23 mouse cellular contexts compared by ENCODE assay signal in the genomic region with DNA sequence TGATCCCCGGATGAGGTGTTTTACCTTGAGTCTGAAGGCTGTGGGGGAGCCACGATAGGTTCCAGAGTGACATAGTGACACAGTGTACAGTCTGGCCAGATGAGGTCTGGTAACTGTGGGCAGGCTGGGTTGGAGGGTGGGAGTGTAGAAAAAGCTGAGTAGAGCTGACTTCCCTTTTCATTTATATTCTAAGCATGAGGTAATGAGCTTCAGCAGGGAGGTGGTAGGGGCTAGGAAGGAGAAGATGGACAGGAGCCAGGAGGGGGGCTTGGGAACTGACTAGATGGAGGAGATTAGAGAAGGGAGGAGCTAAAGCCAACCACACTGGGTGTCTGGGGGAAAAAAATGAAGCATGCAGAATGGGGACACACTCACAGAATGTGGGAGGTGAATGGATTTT. TPM values are rescaled to one million over a fixed set of nuclear protein-coding genes. Genes with fewer than 3 reads are reported as not detected.
DNase-seq lines count a peak whose midpoint lies in the region; ATAC-seq and TF ChIP-seq lines count a peak whose summit lies in the region.
"Had no signal": no experiment of that assay in that cellular context is flagged by ENCODE, and none has a peak within 500 bp of the region (broad histone marks: within the 10 kb centered on the region; RNA-seq: fewer than 3 reads in every experiment).

No protein-coding gene starts in this region.

- TF ChIP-seq RAD21 in MEL (IDR thresholded peaks at IDR 0.05; ENCODE audit: low read depth, low read length) = no peak

- peak; percentile 29 for ATAC-seq in frontal cortex, adult (ENCODE audit: low TSS enrichment)
- peak; percentile 27 for ATAC-seq in forebrain, embryonic 16.5 days
- peak; percentile 9 for ATAC-seq in megakaryocyte-erythroid progenitor cell, adult 5-6 weeks (replicated peaks; ENCODE audit: low FRiP score, low TSS enrichment, poor library complexity, severe bottlenecking)
- no peak for ATAC-seq in intestine, embryonic 16.5 days
- no peak for ATAC-seq in hindbrain, embryonic 14.5 days (ENCODE audit: low FRiP score)
- ATAC-seq: midbrain, embryonic 13.5 days had no signal

- DNase-seq in frontal cortex, postnatal 25 days (ENCODE audit: low spot score in 2 of 2) = no peak
- DNase-seq in MEL (ENCODE audit: low read depth, low spot score) = peak; percentile 79
- DNase-seq in hindbrain, embryonic 14.5 days (ENCODE audit: low spot score) = no peak
- DNase-seq: cerebellum, adult 2 months had no signal

- no peak for TF ChIP-seq CTCF in MEL (IDR thresholded peaks at IDR 0.05 in 2 of 3, conservative IDR thresholded peaks at IDR 0.05 in 1 of 3; ENCODE audit: control insufficient read depth in 1 of 3, insufficient read depth in 1 of 3, low read depth in 2 of 3, low read length in 3 of 3, poor library complexity in 1 of 3, severe bottlenecking in 1 of 3)

- no peaks in the 10 kb centered on the region for H3K79me2 ChIP-seq in MEL (ENCODE audit: control insufficient read depth, insufficient read depth, low read length, poor library complexity)

- no peak for TF ChIP-seq POLR2A in MEL (IDR thresholded peaks at IDR 0.05; ENCODE audit: control insufficient read depth in 1 of 2, insufficient read depth in 1 of 2, low read depth in 1 of 2, low read length in 2 of 2, poor library complexity in 1 of 2)

- peaks cover 16 to 39% of the 10 kb centered on the region in 2 experiments for H3K4me1 ChIP-seq in MEL (ENCODE audit: control insufficient read depth in 1 of 2, insufficient read depth in 2 of 2, low read length in 2 of 2)
- H3K4me1 ChIP-seq in forebrain, embryonic 16.5 days (replicated peaks; ENCODE audit: control insufficient read depth, insufficient read depth, low read length) = peaks cover 28% of the 10 kb centered on the region
- H3K4me1 ChIP-seq in intestine, embryonic 16.5 days (ENCODE audit: control insufficient read depth, insufficient read depth, low read length) = peaks cover 20% of the 10 kb centered on the region
- peaks cover 9% of the 10 kb centered on the region for H3K4me1 ChIP-seq in hindbrain, embryonic 14.5 days (replicated peaks; ENCODE audit: control insufficient read depth, insufficient read depth, low read length)

- peak overlapping the region; percentile 47 for H3K9ac ChIP-seq in MEL (ENCODE audit: control insufficient read depth, low read depth, low read length, poor library complexity, severe bottlenecking)
- H3K9ac ChIP-seq in forebrain, embryonic 16.5 days (replicated peaks; ENCODE audit: low read depth, low read length) = no peak overlapping the region
- no peak overlapping the region for H3K9ac ChIP-seq in intestine, embryonic 16.5 days (ENCODE audit: low read depth, low read length)
- no peak overlapping the region for H3K9ac ChIP-seq in hindbrain, embryonic 14.5 days
- H3K9ac ChIP-seq: hindbrain, embryonic 15.5 days; limb, embryonic 13.5 days; liver, embryonic 12.5 days; midbrain, embryonic 13.5 days; stomach, embryonic 15.5 days had no signal

- H3K4me3 ChIP-seq in MEL (ENCODE audit: control insufficient read depth in 1 of 2, insufficient read depth in 1 of 2, low read depth in 2 of 2, low read length in 2 of 2) = peak overlapping the region; percentile 11 to 40; a peak in 3 of 4 replicates
- H3K4me3 ChIP-seq in forebrain, embryonic 16.5 days (replicated peaks; ENCODE audit: low read length) = no peak overlapping the region
- H3K4me3 ChIP-seq in intestine, embryonic 16.5 days (ENCODE audit: low read length) = no peak overlapping the region
- no peak overlapping the region for H3K4me3 ChIP-seq in hindbrain, embryonic 14.5 days (replicated peaks; ENCODE audit: low read length)
- H3K4me3 ChIP-seq: heart, adult 2 months; hindbrain, embryonic 15.5 days; limb, embryonic 13.5 days; liver, embryonic 12.5 days; midbrain, embryonic 13.5 days; stomach, embryonic 15.5 days had no signal

- WGBS in forebrain, embryonic 16.5 days = 53% methylated on average over 2 of the region's 2 CpGs
- 60% methylated on average over 2 of the region's 2 CpGs for WGBS in intestine, embryonic 16.5 days
- 64% methylated on average over 2 of the region's 2 CpGs for WGBS in hindbrain, embryonic 14.5 days

- TF ChIP-seq EP300 in MEL (IDR thresholded peaks at IDR 0.05; ENCODE audit: low read depth in 1 of 2, low read length in 2 of 2) = no peak; a peak in 1 of 4 replicates

- no peak overlapping the region for H3K4me2 ChIP-seq in forebrain, embryonic 16.5 days (ENCODE audit: low read length)
- no peak overlapping the region for H3K4me2 ChIP-seq in intestine, embryonic 16.5 days (ENCODE audit: low read depth, low read length)
- no peak overlapping the region for H3K4me2 ChIP-seq in hindbrain, embryonic 14.5 days (replicated peaks)
- H3K4me2 ChIP-seq: hindbrain, embryonic 15.5 days; limb, embryonic 13.5 days; liver, embryonic 12.5 days; midbrain, embryonic 13.5 days; stomach, embryonic 15.5 days had no signal

- H3K36me3 ChIP-seq in MEL (ENCODE audit: control insufficient read depth in 1 of 2, insufficient read depth in 2 of 2, low read length in 2 of 2) = peaks cover 0 to 25% of the 10 kb centered on the region in 2 experiments; a peak in 2 of 4 replicates
- H3K36me3 ChIP-seq in forebrain, embryonic 16.5 days (ENCODE audit: control insufficient read depth, insufficient read depth) = no peaks in the 10 kb centered on the region
- H3K36me3 ChIP-seq in intestine, embryonic 16.5 days (ENCODE audit: control insufficient read depth, insufficient read depth, low read length) = no peaks in the 10 kb centered on the region
- H3K36me3 ChIP-seq in hindbrain, embryonic 14.5 days (replicated peaks; ENCODE audit: control insufficient read depth, insufficient read depth) = no peaks in the 10 kb centered on the region; the same call in 1 of the 2 replicates
- H3K36me3 ChIP-seq: G1E; hindbrain, embryonic 15.5 days; limb, embryonic 13.5 days; midbrain, embryonic 13.5 days; stomach, embryonic 15.5 days had no signal

- H3K9me3 ChIP-seq in MEL (replicated peaks; ENCODE audit: insufficient read depth, low read length) = no peaks in the 10 kb centered on the region
- H3K9me3 ChIP-seq in forebrain, embryonic 16.5 days (ENCODE audit: control insufficient read depth, low read length) = no peaks in the 10 kb centered on the region
- H3K9me3 ChIP-seq in intestine, embryonic 16.5 days (ENCODE audit: control insufficient read depth, low read length) = no peaks in the 10 kb centered on the region
- H3K9me3 ChIP-seq in hindbrain, embryonic 14.5 days (ENCODE audit: control insufficient read depth, low read length) = no peaks in the 10 kb centered on the region
- H3K9me3 ChIP-seq: hindbrain, embryonic 15.5 days; limb, embryonic 13.5 days; liver, embryonic 12.5 days; midbrain, embryonic 13.5 days; stomach, embryonic 15.5 days had no signal

- H3K27me3 ChIP-seq in MEL (ENCODE audit: control insufficient read depth in 1 of 2, insufficient read depth in 2 of 2, low read length in 2 of 2) = no peaks in the 10 kb centered on the region
- peaks cover 23% of the 10 kb centered on the region for H3K27me3 ChIP-seq in forebrain, embryonic 16.5 days (replicated peaks; ENCODE audit: control insufficient read depth, insufficient read depth, low read length)
- H3K27me3 ChIP-seq in intestine, embryonic 16.5 days (replicated peaks; ENCODE audit: control insufficient read depth, insufficient read depth, low read length) = peaks cover 64% of the 10 kb centered on the region
- H3K27me3 ChIP-seq in hindbrain, embryonic 14.5 days (ENCODE audit: control insufficient read depth, insufficient read depth, low read length) = peaks cover 78% of the 10 kb centered on the region

- peak overlapping the region; percentile 93 for H3K27ac ChIP-seq in MEL (ENCODE audit: control insufficient read depth, low read depth, low read length)
- no peak overlapping the region; the same call in 1 of the 2 replicates for H3K27ac ChIP-seq in forebrain, embryonic 16.5 days (ENCODE audit: low read length)
- no peak overlapping the region for H3K27ac ChIP-seq in intestine, embryonic 16.5 days (ENCODE audit: low read length)
- H3K27ac ChIP-seq in hindbrain, embryonic 14.5 days = no peak overlapping the region
- H3K27ac ChIP-seq: heart, adult 2 months; hindbrain, embryonic 15.5 days; limb, embryonic 13.5 days; liver, embryonic 12.5 days; midbrain, embryonic 13.5 days; stomach, embryonic 15.5 days had no signal

RNA-seq across cellular contexts. Expression of gene Rtn4rl2, which starts 17.5 kb away (rescaled TPM):
- total RNA-seq in MEL (2012; rRNA removed) = 0.12 TPM in 1 of 2 replicates, not detected in the other
- 1 to 10 TPM in 1 of 2 experiments, not detected in 1; 1.1 TPM for polyA plus RNA-seq in MEL (2012; ENCODE audit: insufficient read depth in 1 of 2, insufficient read length in 2 of 2, low read depth in 1 of 2, low replicate concordance in 2 of 2, missing spikeins in 1 of 2)
- 9.8 and 11.4 TPM in 2 replicates for polyA plus RNA-seq in forebrain, embryonic 16.5 days (2015; fragmentation: Nextera tagmentation; extraction: Ambion mirVana)
- not detected in 2 replicates for total RNA-seq in megakaryocyte-erythroid progenitor cell, adult 5-6 weeks (2014; fragmentation: Nextera tagmentation)
- not detected in 2 replicates for total RNA-seq in megakaryocyte-erythroid progenitor cell, adult 5-6 weeks (2017)
- 0.57 and 0.61 TPM in 2 replicates for polyA plus RNA-seq in intestine, embryonic 16.5 days (2015; fragmentation: Nextera tagmentation; extraction: Ambion mirVana)
- 3.8 and 4.5 TPM in 2 replicates for polyA plus RNA-seq in hindbrain, embryonic 14.5 days (2014; fragmentation: Nextera tagmentation; extraction: Ambion mirVana)
- total RNA-seq: CH12.LX; G1E; monocyte, adult 5-6 weeks had no signal
- polyA plus RNA-seq: activated CD4-positive, CD25-positive, alpha-beta regulatory T cell, adult 4 months; G1E had no signal

RNA-seq across cellular contexts. Expression of gene Slc43a1, which starts 30.3 kb away (rescaled TPM):
- total RNA-seq in MEL (2012; rRNA removed) = 93.3 and 131 TPM in 2 replicates
- polyA plus RNA-seq in MEL (2012; ENCODE audit: insufficient read depth in 1 of 2, insufficient read length in 2 of 2, low read depth in 1 of 2, low replicate concordance in 2 of 2, missing spikeins in 1 of 2) = 100 to 1,000 TPM in 1 of 2 experiments, 10 to 100 TPM in 1; 69.8 to 108 TPM
- 2.6 and 3.1 TPM in 2 replicates for polyA plus RNA-seq in forebrain, embryonic 16.5 days (2015; fragmentation: Nextera tagmentation; extraction: Ambion mirVana)
- total RNA-seq in megakaryocyte-erythroid progenitor cell, adult 5-6 weeks (2014; fragmentation: Nextera tagmentation) = 96.3 and 117 TPM in 2 replicates
- total RNA-seq in megakaryocyte-erythroid progenitor cell, adult 5-6 weeks (2017) = 40.1 and 70.3 TPM in 2 replicates
- polyA plus RNA-seq in intestine, embryonic 16.5 days (2015; fragmentation: Nextera tagmentation; extraction: Ambion mirVana) = 12.8 and 14.6 TPM in 2 replicates
- 1.5 and 1.6 TPM in 2 replicates for polyA plus RNA-seq in hindbrain, embryonic 14.5 days (2014; fragmentation: Nextera tagmentation; extraction: Ambion mirVana)
- total RNA-seq: monocyte, adult 5-6 weeks had no signal
- polyA plus RNA-seq: G1E had no signal

RNA-seq across cellular contexts. Expression of gene Timm10, which starts 42.2 kb away (rescaled TPM):
- 165 and 193 TPM in 2 replicates for total RNA-seq in MEL (2012; rRNA removed)
- polyA plus RNA-seq in MEL (2012; ENCODE audit: insufficient read depth in 1 of 2, insufficient read length in 2 of 2, low read depth in 1 of 2, low replicate concordance in 2 of 2, missing spikeins in 1 of 2) = 100 to 1,000 TPM in 1 of 2 experiments, not detected in 1; 129 TPM
- 58.0 and 69.5 TPM in 2 replicates for polyA plus RNA-seq in forebrain, embryonic 16.5 days (2015; fragmentation: Nextera tagmentation; extraction: Ambion mirVana)
- total RNA-seq in megakaryocyte-erythroid progenitor cell, adult 5-6 weeks (2014; fragmentation: Nextera tagmentation) = 91.6 and 94.6 TPM in 2 replicates
- 48.9 and 88.0 TPM in 2 replicates for total RNA-seq in megakaryocyte-erythroid progenitor cell, adult 5-6 weeks (2017)
- 59.7 and 61.5 TPM in 2 replicates for polyA plus RNA-seq in intestine, embryonic 16.5 days (2015; fragmentation: Nextera tagmentation; extraction: Ambion mirVana)
- 75.8 and 83.3 TPM in 2 replicates for polyA plus RNA-seq in hindbrain, embryonic 14.5 days (2014; fragmentation: Nextera tagmentation; extraction: Ambion mirVana)

RNA-seq across cellular contexts. Expression of gene Smtnl1, which starts 46.5 kb away (rescaled TPM):
- total RNA-seq in MEL (2012; rRNA removed) = not detected in 2 replicates
- polyA plus RNA-seq in MEL (2012; ENCODE audit: insufficient read depth in 1 of 2, insufficient read length in 2 of 2, low read depth in 1 of 2, low replicate concordance in 2 of 2, missing spikeins in 1 of 2) = not detected
- polyA plus RNA-seq in forebrain, embryonic 16.5 days (2015; fragmentation: Nextera tagmentation; extraction: Ambion mirVana) = not detected in 2 replicates
- not detected in 2 replicates for total RNA-seq in megakaryocyte-erythroid progenitor cell, adult 5-6 weeks (2014; fragmentation: Nextera tagmentation)
- not detected in 2 replicates for total RNA-seq in megakaryocyte-erythroid progenitor cell, adult 5-6 weeks (2017)
- 0.10 and 0.17 TPM in 2 replicates for polyA plus RNA-seq in intestine, embryonic 16.5 days (2015; fragmentation: Nextera tagmentation; extraction: Ambion mirVana)
- polyA plus RNA-seq in hindbrain, embryonic 14.5 days (2014; fragmentation: Nextera tagmentation; extraction: Ambion mirVana) = not detected in 2 replicates
- total RNA-seq: G1E; heart, adult 2 months; heart, postnatal 25 days; layer of hippocampus, postnatal 36 days; left cerebral cortex, postnatal 25 days; monocyte, adult 5-6 weeks had no signal
- polyA plus RNA-seq: activated CD4-positive, CD25-positive, alpha-beta regulatory T cell, adult 4 months; cerebellum, adult 2 months; G1E; heart, adult 2 months; hindbrain, embryonic 15.5 days; intestine, embryonic 14.5 days; midbrain, embryonic 13.5 days; urinary bladder, adult 2 months had no signal

Comparison
In these comparisons a context has a peak if more than half of its experiments do, and no peak if none do; other contexts are left out.
1. ATAC-seq: peak in frontal cortex, adult (single experiment), forebrain, embryonic 16.5 days (single experiment) and megakaryocyte-erythroid progenitor cell, adult 5-6 weeks (single experiment); none in intestine, embryonic 16.5 days (single experiment) and hindbrain, embryonic 14.5 days (single experiment).
2. H3K4me3 ChIP-seq: peak in MEL (2 of 2); none in forebrain, embryonic 16.5 days (single experiment), intestine, embryonic 16.5 days (single experiment) and hindbrain, embryonic 14.5 days (single experiment).